Mouse (Mus musculus): Measurements from ENCODE around the gene Olfr922.

The Olfr922 gene

DNA sequence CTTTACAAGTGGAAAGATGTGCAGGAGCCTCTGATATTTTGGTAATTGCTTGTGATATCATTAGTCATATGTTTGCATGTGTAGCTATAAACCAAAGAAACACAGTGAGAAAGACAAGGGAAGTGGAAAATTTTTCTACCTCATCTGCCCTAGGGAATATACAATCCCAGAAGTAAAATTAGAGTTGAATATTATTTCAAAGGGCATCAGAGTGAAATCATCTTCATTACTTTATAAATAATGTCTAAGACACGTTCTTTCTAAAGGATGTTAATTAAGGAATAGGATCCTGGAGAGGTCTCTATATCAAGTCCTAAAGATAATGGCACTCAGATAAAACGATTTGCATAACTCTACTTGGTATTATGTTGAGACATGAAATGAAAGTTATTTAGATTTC, at the start of gene Olfr922:
TSS of gene Olfr922 (plus strand) at position 301 of the 400 bp plus-strand sequence.
- DNase-seq = no peak

DNA sequence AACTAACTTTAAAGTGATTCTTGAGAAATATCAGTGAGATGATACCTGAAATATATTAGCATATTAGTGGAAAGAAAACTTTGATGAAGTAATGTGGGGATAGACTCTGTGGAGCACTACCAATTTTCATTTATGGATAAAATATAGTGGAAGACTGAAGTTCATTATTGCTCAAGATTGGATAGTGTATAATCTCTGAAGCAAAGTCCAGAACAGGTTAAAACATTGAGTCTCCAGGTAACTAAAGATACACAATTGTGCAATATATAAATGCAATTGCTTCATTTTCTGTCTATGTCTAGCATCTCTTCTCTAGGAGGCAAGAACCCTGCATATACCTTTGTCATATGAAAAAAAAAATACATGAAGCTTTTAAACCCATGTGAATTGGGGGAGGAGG, 41.6 kb upstream of the Olfr922 start, which contains the start of gene Olfr921:
TSS of gene Olfr921 (plus strand) at position 301 of the 400 bp plus-strand sequence.
- DNase-seq = no peak

DNA sequence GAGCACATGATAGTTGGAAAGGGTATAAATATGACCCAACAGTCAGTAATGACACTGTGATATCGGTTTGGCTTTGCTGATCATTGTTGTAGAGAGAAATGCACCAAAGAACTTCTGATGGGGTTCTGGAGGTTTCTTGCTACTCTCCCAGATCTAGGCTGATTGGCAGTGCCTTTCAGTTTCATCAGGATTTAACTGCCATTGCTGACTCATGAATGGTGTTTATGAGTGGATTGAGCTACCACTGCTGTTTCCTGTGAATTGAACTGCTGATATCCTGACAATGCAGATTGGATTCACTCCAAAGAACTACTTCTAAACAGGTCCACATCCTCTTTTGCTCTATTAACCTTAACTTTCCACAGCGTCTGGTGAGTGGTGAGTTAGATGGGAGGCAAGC, 21.7 kb upstream of the Olfr922 start:
- no peak for DNase-seq

DNA sequence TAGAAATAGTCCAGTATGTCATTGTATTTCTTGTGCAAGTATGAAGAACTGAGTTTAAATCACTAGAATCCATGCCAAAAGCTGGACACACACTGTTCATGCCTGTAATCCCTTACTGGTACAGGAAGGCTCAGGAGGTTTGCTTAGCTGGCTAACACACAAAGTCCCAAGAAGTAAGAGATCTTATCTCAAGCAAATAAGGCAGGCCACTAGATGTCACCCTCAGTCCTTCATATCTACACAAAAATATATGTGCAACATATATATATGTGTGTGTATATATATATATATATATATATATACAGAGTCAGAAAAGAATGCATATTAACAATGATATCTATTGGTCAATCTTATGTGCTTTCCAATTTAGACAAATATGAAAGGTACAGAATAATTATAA, 8.7 kb upstream of the Olfr922 start:
- no peak for DNase-seq

DNA sequence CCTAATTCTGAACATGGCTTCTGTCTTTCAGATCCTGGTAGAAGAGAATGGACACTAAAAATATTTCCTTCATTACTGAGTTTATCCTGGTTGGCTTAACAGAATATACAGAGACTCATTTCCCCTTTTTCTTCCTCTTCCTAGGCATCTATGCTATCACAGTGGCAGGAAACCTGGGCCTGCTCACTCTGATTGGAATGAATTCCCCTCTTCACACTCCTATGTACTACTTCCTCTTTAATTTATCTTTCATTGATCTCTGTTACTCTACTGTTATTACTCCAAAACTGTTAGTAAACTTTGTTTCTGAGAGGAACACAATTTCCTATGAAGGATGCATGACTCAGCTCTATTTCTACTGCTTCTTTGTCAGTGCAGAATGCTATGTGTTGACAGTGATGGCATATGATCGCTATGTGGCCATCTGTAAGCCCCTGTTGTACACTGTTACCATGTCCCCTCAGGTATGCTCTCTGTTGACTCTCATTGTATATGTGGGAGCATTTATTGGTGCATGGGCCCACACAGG, 1.1 kb downstream of the Olfr922 start:
- DNase-seq = no peak

DNA sequence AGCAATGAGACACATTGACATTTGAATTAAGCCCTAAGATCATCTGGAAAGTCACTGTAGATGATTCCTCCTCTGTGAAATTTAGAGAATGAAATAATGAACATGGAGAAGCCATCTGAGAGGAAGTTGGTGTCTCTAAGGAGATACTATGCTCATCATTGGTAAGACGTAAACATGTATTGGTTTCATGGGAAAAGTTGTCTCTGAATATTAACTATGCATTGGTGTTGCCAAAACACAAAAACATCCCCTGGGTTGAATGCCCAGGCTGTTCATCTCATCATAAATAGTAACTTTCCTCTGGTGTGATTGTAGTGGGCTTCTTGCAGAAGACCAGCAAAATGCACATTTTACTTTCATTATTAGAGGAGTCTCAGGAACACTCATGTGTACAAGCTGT, 11.8 kb downstream of the Olfr922 start, which contains the start of gene Olfr923:
TSS of gene Olfr923 (plus strand) at position 301 of the 400 bp plus-strand sequence.
- no peak for DNase-seq

DNA sequence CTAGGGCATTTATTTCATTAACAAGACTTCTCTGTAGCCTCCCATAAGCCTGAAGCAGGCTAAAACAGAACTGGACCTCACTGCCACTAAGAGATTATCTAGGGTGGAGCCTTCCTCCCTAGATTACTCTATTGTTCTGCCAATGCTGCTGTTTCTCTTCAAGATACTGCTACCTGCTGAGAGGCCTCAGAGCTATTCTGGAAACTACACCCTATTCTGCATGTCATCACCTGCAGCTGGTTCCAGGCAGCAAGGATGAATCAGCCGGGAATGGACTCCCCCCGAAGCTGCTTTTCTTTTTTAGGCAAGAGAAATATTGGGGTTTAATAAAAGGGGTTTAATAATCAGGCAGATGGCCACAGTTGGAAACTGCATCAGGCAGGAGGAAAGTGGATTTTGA, 18.6 kb downstream of the Olfr922 start:
- no peak for DNase-seq

DNA sequence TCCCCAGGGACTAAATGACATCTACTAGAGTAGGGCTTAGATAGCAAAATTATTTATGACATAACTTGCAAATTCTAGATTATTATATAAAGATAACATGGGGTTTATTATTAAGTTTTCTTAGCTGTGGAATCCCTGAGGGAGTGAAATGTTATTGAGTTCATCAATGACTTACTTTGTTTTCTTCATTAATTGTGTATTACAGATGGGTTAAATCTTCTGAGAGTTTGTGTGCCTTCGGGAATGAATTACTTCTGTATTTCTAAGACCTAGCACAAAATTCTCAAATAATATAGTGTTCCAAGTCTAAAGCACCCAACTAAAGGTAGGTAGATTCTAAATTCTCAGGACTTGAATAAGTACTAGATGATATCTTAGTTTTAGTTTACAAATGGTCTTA, 29.7 kb downstream of the Olfr922 start, which contains the start of gene Olfr924:
TSS of gene Olfr924 (plus strand) at position 301 of the 400 bp plus-strand sequence.
- DNase-seq = no peak

DNA sequence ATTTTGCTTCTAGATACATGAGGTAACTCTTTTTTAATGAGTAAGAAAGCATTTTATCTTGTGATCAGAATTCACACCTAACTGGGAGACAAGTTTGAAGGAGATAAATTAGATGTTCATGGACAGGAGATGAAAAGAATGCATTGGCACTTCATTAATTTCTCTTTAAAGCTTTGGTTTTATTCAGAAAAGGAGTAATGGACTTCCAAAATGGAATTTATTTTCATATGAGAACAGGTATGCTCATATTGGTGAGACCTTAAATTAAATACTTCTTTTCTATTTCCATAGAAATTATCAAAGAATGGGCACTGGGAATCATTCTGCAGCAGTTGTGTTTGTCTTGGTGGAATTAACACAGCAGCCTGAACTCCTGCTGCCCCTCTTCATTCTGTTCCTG, 40.3 kb downstream of the Olfr922 start, which contains the start of gene Olfr26:
TSS of gene Olfr26 (plus strand) at position 301 of the 400 bp plus-strand sequence.
- no peak for DNase-seq
